Mouse (Mus musculus) embryonic facial prominence, embryonic 13.5 days (tissue): ENCODE data around the gene Stag1. TPM values are rescaled to one million over a fixed set of nuclear protein-coding genes. Genes with fewer than 3 reads are reported as not detected.

Source experiments
- ATAC-seq: fragments of 200-750 bp; cut with Nextera tagmentation; 2 replicates; pipeline ENCODE4 v1.8.0; 2017; ENCODE audit warnings: low read depth; ENCODE audit not compliant: insufficient number of reproducible peaks, insufficient read depth, low FRiP score, low TSS enrichment
- H3K27ac ChIP-seq: fragments of 300-500 bp; sonication (generic); 2 replicates; pipeline ENCODE4 v1.5.1; 2015; ENCODE audit warnings: moderate library complexity, mild to moderate bottlenecking, inconsistent platforms
- H3K27me3 ChIP-seq: fragments of 300-500 bp; sonication (generic); 2 replicates; pipeline ENCODE4 v1.6.1; 2015; ENCODE audit warnings: mild to moderate bottlenecking, inconsistent platforms
- H3K36me3 ChIP-seq: fragments of 300-500 bp; sonication (generic); 2 replicates; pipeline ENCODE4 v1.6.1; 2015; ENCODE audit warnings: mild to moderate bottlenecking, inconsistent platforms
- H3K4me1 ChIP-seq: fragments of 300-500 bp; sonication (generic); 2 replicates; pipeline ENCODE4 v1.6.1; 2015; ENCODE audit warnings: inconsistent platforms
- H3K4me2 ChIP-seq: fragments of 300-500 bp; sonication (generic); 2 replicates; pipeline ENCODE4 v1.6.1; 2015; ENCODE audit warnings: moderate library complexity, mild to moderate bottlenecking, inconsistent platforms
- H3K4me3 ChIP-seq: fragments of 300-500 bp; sonication (generic); 2 replicates; pipeline ENCODE4 v1.5.1; 2015; ENCODE audit warnings: mild to moderate bottlenecking, inconsistent platforms
- H3K9ac ChIP-seq: fragments of 300-500 bp; sonication (generic); 2 replicates; pipeline ENCODE4 v1.6.1; 2015; ENCODE audit warnings: mild to moderate bottlenecking, inconsistent platforms
- H3K9me3 ChIP-seq: fragments of 300-500 bp; sonication (generic); 2 replicates; pipeline ENCODE4 v1.6.1; 2016; ENCODE audit warnings: inconsistent platforms
- WGBS: fragments of 180-500 bp; shearing (Covaris S2); methylation state at CpG from one replicate; pipeline ENCODE4 v1.1.7; 2015; ENCODE audit warnings: mixed read lengths; 5-methylcytosine and 5-hydroxymethylcytosine counted together
- polyA plus RNA-seq: library from polyadenylated mRNA; unstranded; fragments of >200 nt; fragmentation: Nextera tagmentation; extraction: Ambion mirVana; gene quantifications from 2 replicates; pipeline ENCODE4 v1.2.1, GENCODE M21; 2015

The Stag1 gene
- polyA plus RNA-seq = 60.1 and 62.7 TPM in 2 replicates

DNA sequence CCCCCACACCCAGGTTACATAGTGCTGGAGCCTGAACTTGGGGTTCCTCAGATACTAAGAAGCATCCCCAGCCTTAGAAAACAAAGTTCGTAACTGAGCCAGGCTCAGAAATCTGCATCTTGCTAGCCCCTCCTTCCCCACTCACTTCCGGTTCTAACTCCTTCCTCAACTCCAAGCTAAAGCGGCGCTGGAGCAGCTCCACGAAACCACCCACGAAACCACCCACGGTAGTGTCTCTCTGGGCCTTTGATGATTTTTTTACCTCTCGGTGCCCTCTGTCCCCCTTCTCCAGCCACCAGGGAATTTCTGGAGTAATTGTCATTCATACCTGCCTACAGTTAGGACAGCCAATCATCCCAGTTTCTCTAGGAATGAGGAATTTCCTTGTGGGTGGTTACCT lies at the start of gene Stag1:
Gene Stag1 (plus strand): TSS at position 253 of the 400 bp plus-strand sequence.
- Histone ChIP-seq H3K9me3 (no peaks in the 10 kb centered on the region), H3K4me3 (no peak within 1 kb of the TSS), H3K4me2 (no peak within 1 kb of the TSS), H3K36me3 (no peaks in the 10 kb centered on the region), H3K27ac (no peak within 1 kb of the TSS), H3K27me3 (no peaks in the 10 kb centered on the region), H3K4me1 (0 out of 2 replicates have a peak, but pooled peaks cover 3% of the 10 kb centered on the region), H3K9ac (no peak within 1 kb of the TSS)
- no peak for ATAC-seq
- 86% methylated on average over 8 of the region's 8 CpGs for WGBS

DNA sequence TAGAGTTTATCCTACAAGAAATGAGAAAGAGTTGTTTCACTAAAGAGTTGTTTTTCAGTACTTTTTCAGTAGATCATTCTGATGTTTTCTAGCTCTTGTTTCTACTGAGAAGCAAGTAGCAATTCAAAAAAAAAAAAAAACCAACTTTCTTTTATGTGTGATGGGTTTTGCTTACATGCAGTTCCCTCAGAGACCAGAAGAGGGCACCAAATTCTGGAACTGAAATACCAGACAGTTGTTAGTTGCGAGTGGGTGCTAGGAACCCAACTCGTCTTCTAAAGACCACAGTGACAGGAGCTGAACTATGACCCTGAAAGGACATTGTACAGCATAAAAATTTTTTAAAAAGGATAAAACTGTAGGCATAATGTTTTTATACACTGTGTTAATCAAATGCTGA lies 49.3 kb upstream of the Stag1 start:
- H3K4me3 ChIP-seq = no peak overlapping the region
- no peaks in the 10 kb centered on the region for H3K27me3 ChIP-seq
- WGBS = 86% methylated on average over 2 of the region's 2 CpGs
- ATAC-seq = no peak
- peaks cover 16% of the 10 kb centered on the region for H3K4me1 ChIP-seq
- H3K27ac ChIP-seq = no peak overlapping the region
- H3K9ac ChIP-seq = no peak overlapping the region
- peaks cover 24% of the 10 kb centered on the region for H3K36me3 ChIP-seq
- peaks cover 5% of the 10 kb centered on the region for H3K9me3 ChIP-seq
- no peak overlapping the region for H3K4me2 ChIP-seq

GRCm38 (mm10) chr9:100555686-100556085 lies 41.9 kb upstream of the Stag1 start:
- WGBS = 31% methylated on average over 5 of the region's 5 CpGs
- H3K9me3 ChIP-seq = no peaks in the 10 kb centered on the region

GRCm38 (mm10) chr9:100558023-100558573 lies 39.5 kb upstream of the Stag1 start:
- Histone ChIP-seq H3K36me3 (peaks cover 3% of the 10 kb centered on the region; the same call in 1 of the 2 replicates), H3K9ac (no peak overlapping the region), H3K27ac (no peak overlapping the region), H3K27me3 (no peaks in the 10 kb centered on the region), H3K9me3 (no peaks in the 10 kb centered on the region), H3K4me2 (no peak overlapping the region), H3K4me1 (peaks cover 10% of the 10 kb centered on the region), H3K4me3 (no peak overlapping the region)
- WGBS = 86% methylated on average over 4 of the region's 4 CpGs
- ATAC-seq = no peak

More at GRCm38 (mm10) chr9:100555686-100556085, 41.9 kb upstream of the Stag1 start:
- no peak overlapping the region for H3K27ac ChIP-seq
- no peak overlapping the region for H3K9ac ChIP-seq
- no peak overlapping the region for H3K4me2 ChIP-seq
- peaks cover 14% of the 10 kb centered on the region for H3K36me3 ChIP-seq
- no peak overlapping the region for H3K4me3 ChIP-seq
- H3K27me3 ChIP-seq = no peaks in the 10 kb centered on the region
- ATAC-seq = no peak
- H3K4me1 ChIP-seq = peaks cover 10% of the 10 kb centered on the region

DNA sequence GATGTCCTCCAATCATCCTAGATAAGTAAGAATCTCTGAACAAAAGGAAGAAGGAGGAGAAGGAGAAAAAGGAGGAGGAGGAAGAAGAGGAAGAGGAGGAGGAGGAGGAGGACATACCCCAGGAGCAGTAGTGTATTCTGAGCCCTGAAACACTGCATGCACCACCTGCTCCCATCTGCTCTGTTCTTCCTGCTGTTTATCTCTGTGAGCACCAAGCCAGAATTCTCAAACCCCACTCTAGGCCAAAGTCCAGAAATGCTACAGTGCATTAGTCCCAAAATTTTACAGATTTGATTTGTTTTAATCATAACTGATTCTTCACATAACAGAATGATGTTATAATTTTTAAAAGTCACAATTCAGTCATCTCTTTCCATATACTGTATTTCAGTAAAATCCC lies 38.6 kb upstream of the Stag1 start:
- Histone ChIP-seq H3K27ac (no peak overlapping the region), H3K4me2 (no peak overlapping the region), H3K9me3 (no peaks in the 10 kb centered on the region), H3K36me3 (no peaks in the 10 kb centered on the region), H3K4me1 (peaks cover 10% of the 10 kb centered on the region), H3K27me3 (no peaks in the 10 kb centered on the region), H3K4me3 (no peak overlapping the region), H3K9ac (no peak overlapping the region)
- ATAC-seq = no peak

DNA sequence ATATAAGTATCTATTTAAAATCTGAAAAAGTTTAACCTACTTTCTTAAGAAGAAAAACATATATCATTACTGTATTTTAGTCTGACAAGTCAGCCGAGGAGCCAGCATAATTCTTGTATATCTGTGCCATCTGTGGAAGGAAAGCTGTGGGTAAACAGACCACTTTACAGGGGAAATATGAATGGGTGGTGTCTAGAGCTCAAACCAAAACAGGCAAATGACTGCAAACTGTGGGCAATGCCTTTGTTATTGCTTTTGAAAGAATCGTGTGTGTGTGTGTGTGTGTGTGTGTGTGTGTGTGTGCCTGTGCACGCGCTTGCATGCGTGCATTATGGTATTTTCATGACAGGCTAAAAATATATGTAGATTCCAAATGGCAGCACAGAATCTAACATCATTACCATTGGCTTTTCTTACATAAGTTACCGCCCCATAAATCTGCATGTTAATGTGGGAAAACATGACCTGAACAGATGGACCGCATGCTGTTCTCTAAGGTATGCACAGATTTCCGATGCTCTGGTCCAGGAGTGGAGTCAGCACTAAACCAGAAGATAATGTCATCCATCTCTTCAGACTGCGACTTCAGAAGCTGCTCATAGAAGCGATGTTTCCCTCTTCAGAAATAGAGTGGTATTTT lies 37.2 kb upstream of the Stag1 start:
- WGBS = 81% methylated on average over 10 of the region's 10 CpGs
- ATAC-seq = no peak
- H3K27me3 ChIP-seq = no peaks in the 10 kb centered on the region
- no peaks in the 10 kb centered on the region for H3K36me3 ChIP-seq
- no peaks in the 10 kb centered on the region for H3K9me3 ChIP-seq
- no peak overlapping the region for H3K4me2 ChIP-seq
- no peak overlapping the region for H3K4me3 ChIP-seq
- H3K27ac ChIP-seq = no peak overlapping the region
- peaks cover 7% of the 10 kb centered on the region for H3K4me1 ChIP-seq
- no peak overlapping the region for H3K9ac ChIP-seq

DNA sequence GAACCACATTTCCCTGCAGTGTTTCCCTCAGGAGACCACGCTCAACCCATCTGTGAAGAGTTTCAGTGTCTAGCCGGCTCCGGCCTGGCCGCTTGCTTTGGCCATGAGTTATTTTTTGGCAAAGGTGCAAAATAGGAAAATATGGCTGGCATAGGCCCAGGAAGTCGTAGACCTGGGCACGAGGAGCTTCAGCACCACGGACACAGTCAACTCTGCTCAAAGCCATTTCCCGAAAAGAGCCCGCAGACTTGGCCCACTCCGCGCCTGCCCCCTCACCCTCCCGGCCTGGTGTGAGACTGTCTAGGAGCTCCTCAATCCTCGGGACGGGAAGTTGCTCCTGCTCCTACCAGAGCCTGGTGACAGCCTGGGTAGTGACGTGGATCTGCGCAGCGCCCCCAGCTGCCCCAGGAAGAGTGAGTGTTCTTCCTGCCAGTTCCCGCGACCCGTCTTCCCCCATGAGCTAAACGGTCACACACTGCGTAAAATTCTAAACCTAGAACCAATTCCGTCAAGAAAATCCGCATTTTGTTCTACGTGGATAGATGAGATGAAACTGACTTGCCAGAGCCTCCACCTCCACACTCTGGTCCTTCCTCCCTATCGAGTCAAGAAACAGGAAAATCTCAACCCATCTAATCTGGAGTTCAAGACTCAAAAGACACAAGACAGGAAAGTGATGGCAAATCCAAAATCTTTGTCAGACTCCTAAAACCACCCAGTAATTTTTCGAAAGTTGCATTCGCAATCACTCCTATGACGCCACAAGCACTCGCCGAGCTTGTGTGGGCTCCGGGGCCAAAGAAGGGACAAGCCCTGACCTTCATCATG lies 27.6 kb upstream of the Stag1 start:
- Histone ChIP-seq H3K9ac (peak overlapping the region; percentile 78), H3K27me3 (0 out of 2 replicates have a peak, but pooled peaks cover 3% of the 10 kb centered on the region), H3K4me1 (peaks cover 5% of the 10 kb centered on the region; the same call in 1 of the 2 replicates), H3K9me3 (no peaks in the 10 kb centered on the region), H3K4me2 (peak overlapping the region; percentile 88), H3K4me3 (peak overlapping the region; percentile 74), H3K27ac (no peak overlapping the region), H3K36me3 (no peaks in the 10 kb centered on the region)
- ATAC-seq = no peak
- 8% methylated on average over 32 of the region's 32 CpGs for WGBS

- Histone ChIP-seq H3K9me3 (no peaks in the 10 kb centered on the region), H3K27me3 (0 out of 2 replicates have a peak, but pooled peaks cover 3% of the 10 kb centered on the region), H3K9ac (peak within 1 kb of the TSS; percentile 78), H3K27ac (no peak within 1 kb of the TSS), H3K4me1 (peaks cover 5% of the 10 kb centered on the region; the same call in 1 of the 2 replicates), H3K36me3 (no peaks in the 10 kb centered on the region), H3K4me3 (peak within 1 kb of the TSS; percentile 74), H3K4me2 (peak within 1 kb of the TSS; percentile 88)
- ATAC-seq = peak; percentile 80
- under 1% methylated on average over 52 of the region's 55 CpGs for WGBS
These were observed 26.9 kb upstream of the Stag1 start, which contains the start of gene Slc35g2 for GRCm38 (mm10) chr9:100570626-100571233. Gene Slc35g2 (minus strand): TSS chr9:100571090.

- no peaks in the 10 kb centered on the region for H3K9me3 ChIP-seq
- H3K9ac ChIP-seq = no peak overlapping the region
- 0 out of 2 replicates have a peak, but pooled peaks cover 3% of the 10 kb centered on the region for H3K27me3 ChIP-seq
- 76% methylated on average over 1 of the region's 1 CpGs for WGBS
- no peaks in the 10 kb centered on the region for H3K36me3 ChIP-seq
- H3K4me2 ChIP-seq = peak overlapping the region; percentile 88
- peak overlapping the region; percentile 74; the same call in 1 of the 2 replicates for H3K4me3 ChIP-seq
- H3K27ac ChIP-seq = no peak overlapping the region
- ATAC-seq = no peak
- H3K4me1 ChIP-seq = peaks cover 5% of the 10 kb centered on the region; the same call in 1 of the 2 replicates
These were observed 26.1 kb upstream of the Stag1 start for GRCm38 (mm10) chr9:100571511-100571910.

GRCm38 (mm10) chr9:100573300-100573699 lies 24.3 kb upstream of the Stag1 start:
- no peak overlapping the region for H3K4me2 ChIP-seq
- no peak overlapping the region for H3K27ac ChIP-seq
- no peak for ATAC-seq
- 0 out of 2 replicates have a peak, but pooled peaks cover 3% of the 10 kb centered on the region for H3K27me3 ChIP-seq
- peaks cover 5% of the 10 kb centered on the region; the same call in 1 of the 2 replicates for H3K4me1 ChIP-seq
- H3K9ac ChIP-seq = no peak overlapping the region
- WGBS = 75% methylated on average over 2 of the region's 2 CpGs
- H3K36me3 ChIP-seq = no peaks in the 10 kb centered on the region
- no peaks in the 10 kb centered on the region for H3K9me3 ChIP-seq
- no peak overlapping the region for H3K4me3 ChIP-seq

GRCm38 (mm10) chr9:100573942-100574341 lies 23.7 kb upstream of the Stag1 start:
- Histone ChIP-seq H3K4me1 (peaks cover 5% of the 10 kb centered on the region; the same call in 1 of the 2 replicates), H3K27me3 (0 out of 2 replicates have a peak, but pooled peaks cover 3% of the 10 kb centered on the region), H3K27ac (no peak overlapping the region), H3K9me3 (no peaks in the 10 kb centered on the region), H3K4me3 (no peak overlapping the region), H3K9ac (no peak overlapping the region), H3K4me2 (no peak overlapping the region), H3K36me3 (no peaks in the 10 kb centered on the region)
- ATAC-seq = no peak
- WGBS = 41% methylated on average over 5 of the region's 5 CpGs
